Mouse (Mus musculus) right cerebral cortex, postnatal 36 days (tissue): ENCODE results near the gene Tmem243.
A peak's percentile ranks its signal among the peaks of the same experiment; 100 is the strongest.
"Not testable (repeated sequence)": the region's sequence is repeated elsewhere in the genome, so short reads cannot be mapped to it uniquely, and the experiment has no call there.

ENCODE experiments used
- DNase-seq, 2 experiments: peaks; one replicate each; pipeline ENCODE4 v3.0.0; 2022; ENCODE audit warnings: low spot score in 2 of 2, mixed read lengths in 1 of 2

Gene Tmem243

DNA sequence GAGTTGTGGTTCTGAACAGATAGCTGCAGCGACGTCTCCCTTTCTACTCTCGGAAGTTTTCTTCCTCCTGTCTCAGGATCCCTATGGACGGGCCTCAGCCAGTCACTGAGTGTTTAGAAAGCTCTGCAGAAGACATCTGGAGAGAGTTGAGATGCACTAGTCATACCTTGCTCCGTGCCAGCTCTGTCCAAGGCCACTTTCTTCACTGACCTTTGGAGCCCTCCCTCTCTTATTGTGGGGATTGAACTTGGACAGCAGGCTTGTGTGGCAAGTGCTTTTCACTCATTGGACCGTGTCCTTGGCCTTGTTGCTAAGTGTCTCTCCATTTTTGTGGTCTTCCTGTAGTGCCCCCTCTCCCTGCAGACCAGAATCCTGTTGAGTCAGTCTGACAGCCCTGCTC lies 6.3 kb downstream of the Tmem243 start:
- DNase-seq, result no peak

DNA sequence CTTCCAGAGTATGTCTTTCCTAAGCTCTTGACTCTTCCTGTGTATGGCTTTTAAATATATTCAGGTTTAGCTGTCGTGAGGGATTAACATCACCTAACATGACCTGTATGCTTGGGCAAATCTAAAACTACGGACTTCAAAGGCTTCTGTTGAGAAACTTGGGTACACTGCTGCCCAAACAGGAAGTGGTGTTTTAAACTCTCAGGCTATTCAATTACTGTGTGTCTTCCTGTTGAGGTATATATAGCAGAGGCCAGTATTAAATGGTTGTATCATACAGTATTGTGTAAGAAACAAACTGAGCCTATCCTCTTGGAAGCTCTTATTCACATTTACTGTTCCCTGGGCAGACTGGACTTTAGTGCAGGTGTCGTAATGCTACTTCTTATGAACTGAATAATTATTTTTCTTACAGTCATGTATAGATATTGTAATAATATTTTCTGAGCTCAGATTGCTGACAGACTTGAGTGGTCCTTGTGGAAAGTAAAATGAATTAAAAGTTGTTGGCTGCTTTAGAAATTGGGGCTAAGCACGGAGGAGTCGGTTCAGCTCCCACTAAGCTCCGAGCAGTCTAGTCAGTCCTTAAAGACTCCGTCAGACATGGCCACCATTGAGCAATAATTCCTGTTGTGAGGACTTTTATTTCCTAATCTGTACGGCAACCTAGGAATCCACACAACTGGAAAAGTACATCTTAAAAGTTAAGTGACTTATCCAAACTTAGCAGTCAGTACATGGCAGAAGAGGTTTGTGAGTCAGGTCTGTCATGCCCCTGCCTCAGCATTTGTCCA lies 7.0 kb downstream of the Tmem243 start:
- no peak for DNase-seq

DNA sequence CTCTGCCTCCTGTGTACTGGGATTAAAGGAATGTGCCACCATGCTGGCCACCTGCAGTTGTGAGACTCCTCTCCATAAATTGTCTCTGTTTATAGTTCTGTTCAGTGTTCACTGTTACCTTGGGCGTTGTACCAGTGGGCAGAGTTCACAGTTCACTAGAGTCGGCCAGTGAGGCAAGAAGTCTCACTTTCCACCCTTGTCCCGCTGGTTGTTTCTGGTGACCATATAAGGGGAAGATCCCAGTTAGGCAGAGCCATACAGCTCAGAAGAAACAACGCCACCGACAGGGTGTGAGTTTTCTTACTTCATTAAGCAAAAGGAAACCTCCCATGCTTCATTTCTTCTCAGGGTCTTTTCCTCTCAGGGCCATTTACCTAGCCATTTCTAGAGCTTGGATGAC lies 8.0 kb downstream of the Tmem243 start:
- DNase-seq, result no peak

DNA sequence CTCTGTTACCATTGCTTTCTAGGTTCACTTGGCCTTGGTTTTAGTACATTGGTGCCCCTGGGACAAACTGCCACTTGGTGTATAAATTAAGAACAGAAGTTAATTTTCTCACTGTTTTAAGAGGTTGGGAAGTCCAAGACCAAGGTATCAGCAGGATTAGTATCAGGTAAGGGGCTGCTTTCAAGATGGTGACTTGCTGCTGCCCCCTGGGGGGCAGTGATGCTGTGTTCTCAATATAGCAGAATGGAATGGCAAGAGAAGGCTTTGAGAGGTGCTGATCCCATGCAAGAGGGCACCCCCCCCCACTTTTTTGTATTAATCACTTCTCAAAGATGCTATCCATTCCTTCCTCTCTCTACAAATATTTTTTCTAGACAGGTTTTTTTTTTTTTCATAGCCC lies 9.1 kb downstream of the Tmem243 start:
- no peak for DNase-seq

DNA sequence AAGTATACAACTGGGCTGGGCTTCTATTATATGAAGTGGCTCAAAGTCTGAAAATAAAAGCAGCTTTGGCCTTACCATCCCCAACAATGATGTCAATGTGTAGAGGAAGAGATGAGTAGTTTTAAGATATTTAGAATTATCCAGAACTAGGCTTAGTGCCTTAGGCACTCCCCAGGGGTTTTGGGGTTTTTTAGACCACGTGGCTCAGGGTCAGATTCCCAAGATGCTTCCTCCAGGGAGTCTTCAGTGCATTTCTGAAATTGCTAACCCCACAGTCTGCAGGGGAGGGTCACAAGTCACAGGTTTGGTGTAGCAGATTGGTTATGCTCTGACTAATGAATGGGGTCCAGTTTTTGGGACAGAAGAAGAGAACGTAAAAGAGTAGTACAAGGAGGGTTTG lies 10.8 kb downstream of the Tmem243 start:
- no peak for DNase-seq

DNA sequence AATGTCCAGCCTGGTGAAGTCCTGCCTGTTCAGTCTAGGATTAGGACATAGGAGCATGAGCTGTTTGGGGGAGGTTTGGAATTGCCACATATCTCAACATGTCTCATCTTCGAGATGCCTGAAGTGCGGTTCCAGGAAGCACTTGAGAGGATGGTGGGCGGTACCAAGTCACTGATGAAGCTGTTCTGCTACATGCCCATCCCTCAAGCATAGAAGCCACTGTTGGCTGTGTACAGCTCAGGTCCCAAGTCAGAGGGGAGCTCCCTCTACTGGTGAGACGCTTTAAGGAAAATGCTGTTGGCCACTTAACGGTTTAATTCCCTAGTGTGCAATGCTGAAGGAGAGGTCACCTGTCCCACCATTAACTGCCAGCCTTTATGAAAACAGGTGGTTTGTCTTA lies 11.3 kb downstream of the Tmem243 start:
- DNase-seq, result no peak

DNA sequence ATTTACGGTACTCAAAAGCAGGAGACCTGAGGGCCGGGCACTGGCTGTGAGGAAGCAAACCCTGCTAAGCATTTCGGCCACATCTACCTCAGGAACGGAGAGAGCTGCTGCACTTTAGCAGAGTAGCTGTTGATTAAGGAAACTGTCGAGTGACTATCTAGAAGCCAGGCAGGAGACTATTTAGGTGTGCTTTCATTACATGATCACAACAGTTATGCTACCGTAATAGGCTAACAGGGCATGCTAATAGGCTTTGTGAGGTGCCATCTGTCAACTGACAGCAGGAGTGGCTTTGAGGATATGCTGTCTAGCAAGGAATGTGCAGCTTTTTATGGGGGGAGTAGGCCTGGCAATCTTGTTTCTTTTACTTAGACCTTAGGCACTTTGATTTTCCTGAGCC lies 13.7 kb downstream of the Tmem243 start:
- no peak for DNase-seq

DNA sequence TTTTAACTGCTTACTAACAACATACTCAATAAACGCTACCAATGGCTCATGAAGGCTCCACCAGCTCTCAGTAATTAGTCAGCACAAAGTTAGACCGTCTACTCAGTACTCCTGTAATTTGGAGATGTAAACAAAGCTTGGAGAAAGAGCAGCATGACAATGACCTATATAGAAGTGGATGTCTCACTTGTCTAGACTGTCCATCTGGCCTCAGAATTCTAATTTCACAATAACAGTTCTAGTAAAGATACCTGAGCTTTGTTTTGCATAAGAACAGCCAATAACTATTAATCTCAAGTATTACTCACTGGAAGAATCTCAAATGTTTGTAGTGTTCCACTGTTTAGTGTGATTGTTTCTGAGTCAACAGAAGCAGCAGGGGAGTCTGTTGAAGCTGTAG lies 23.7 kb downstream of the Tmem243 start:
- no peak for DNase-seq

DNA sequence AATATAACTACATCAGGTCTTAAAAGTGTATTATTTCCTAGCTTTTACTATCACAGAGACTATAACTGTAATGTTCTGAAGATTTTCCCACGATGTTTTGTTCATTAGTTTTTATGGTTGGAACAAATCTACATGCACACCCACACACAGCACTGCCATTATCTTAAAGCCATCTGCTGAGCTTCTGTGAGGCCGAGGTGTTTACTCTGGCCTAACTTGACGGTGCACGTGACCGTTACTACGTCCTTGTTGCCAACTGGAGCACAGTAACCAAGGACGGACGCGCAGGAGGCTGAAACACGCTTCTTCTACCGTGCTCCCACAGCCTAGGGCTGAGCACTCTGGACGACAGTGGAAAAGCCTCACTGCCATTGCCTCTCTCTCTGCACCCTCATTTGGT lies 28.1 kb downstream of the Tmem243 start:
- DNase-seq, result peak; percentile 32 to 54

DNA sequence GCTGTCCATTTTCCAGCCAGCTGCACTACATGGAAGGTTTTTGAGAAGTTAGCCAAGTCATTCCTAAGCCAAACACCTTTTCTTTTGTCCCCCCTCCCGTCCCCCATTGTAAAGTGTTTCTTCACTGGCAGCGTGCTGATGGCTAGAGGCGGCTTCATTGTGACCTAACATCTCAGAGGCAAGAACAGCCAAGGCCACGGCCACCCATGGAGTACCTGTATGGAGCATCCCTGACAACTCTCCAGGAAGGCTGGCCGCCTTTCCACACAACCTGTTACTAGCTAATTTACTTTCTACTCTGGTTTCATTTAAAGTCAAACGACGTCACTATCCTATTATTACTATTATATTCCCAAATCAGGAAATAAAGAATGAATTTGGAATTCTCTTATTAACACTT lies 31.3 kb downstream of the Tmem243 start:
- no peak for DNase-seq

DNA sequence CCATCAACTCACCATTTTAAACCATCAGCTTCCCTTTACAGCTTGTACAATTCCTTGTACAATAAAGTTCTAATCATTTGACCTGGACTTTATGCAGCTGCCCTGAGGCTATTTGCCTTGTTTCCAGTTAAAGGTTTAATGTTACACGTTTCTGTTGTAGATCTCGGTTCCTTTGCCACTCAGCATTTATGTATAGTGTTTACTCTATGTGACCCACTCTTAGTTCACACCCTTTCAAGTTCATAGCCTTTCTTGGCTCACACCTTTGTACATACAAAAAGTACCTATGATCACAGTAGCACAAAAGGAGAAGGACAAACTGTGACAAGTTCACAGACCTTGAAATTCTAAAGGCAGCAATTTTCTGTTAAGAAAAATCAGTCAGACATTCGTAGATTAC lies 35.1 kb downstream of the Tmem243 start:
- DNase-seq, result no peak

DNA sequence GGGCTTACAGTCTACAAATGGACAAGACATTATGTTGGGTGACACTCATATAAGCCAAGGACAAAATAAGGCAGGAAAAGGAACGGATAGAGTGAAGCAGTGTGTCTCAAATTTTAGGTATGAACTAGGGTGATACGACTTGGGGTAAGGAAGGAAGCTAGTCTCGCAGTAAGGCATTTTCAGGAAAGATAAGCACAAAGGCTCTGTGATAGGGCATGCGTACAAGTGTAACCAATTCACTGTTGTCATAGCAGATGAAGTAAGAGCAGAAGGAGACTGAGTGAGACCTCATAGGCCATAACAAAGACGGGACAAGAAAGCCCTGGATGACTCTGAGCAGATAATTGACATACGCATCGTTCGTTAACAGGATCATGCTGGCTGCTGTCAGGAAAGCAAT lies 40.3 kb downstream of the Tmem243 start:
- DNase-seq, result no peak

DNA sequence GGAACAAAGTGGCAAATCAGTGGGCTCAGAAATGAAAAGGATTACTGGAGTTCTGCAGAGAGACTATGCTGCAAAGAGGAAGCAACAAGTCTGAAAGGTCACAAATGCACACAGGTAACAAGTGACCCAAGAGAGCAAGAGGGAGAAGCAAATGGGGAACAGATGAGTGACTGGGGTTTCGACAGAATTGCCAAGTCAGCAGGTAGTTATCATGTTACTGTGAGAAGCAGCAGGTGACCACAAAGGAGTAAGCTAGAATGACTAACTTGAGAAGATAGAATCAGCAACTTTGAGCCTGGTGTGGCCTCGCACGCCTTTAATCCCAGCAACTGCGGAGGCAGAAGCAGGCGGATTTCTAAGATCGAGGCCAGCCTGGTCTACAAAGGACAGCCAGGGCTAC lies 41.9 kb downstream of the Tmem243 start:
- DNase-seq, result no peak

DNA sequence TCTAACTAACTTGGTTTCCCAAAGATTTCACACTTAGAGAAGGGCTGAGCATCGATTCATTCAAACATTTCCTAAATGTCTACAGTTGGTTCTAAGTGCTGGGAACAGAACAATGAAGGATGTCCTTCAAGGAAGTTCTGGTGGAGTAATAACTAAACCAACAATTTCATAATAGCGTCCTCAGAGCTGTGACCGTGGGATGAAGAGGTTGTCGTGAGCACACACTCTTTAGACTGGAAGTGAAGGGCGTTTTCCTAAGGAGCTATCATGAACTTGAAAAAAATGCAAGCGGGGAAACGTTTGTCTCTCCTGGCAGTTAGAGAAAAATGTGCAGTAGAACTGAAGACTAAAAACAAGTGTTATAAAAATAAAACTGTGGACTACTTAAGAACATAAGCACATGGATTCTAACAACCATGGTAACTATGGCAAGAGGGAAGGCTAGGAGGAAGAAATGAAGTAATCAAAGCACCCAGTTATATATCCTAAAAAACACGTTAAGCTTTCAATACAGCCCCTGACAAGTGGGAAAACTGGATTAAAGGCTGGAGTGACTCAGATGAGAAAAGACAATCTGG lies 48.9 kb downstream of the Tmem243 start:
- DNase-seq, result no peak

DNA sequence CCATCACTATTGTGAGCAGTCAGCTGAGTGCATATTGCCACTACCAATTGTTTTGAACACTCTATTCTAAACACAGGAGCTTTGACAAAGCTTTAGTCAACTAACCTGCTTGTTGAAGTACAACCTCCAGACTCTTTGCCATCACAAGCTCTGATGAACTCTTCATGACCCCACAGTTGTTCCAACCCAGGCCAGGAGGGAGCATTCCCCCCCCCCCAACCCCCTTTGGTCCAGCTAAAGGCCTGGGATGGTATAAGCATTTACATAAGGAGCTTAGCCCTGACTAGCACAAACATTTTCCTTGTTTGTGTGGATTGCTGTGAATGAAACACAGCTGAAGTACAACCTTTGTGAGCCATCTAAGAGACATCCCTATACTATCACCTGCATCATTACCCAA lies 56.3 kb downstream of the Tmem243 start:
- DNase-seq, result no peak

DNA sequence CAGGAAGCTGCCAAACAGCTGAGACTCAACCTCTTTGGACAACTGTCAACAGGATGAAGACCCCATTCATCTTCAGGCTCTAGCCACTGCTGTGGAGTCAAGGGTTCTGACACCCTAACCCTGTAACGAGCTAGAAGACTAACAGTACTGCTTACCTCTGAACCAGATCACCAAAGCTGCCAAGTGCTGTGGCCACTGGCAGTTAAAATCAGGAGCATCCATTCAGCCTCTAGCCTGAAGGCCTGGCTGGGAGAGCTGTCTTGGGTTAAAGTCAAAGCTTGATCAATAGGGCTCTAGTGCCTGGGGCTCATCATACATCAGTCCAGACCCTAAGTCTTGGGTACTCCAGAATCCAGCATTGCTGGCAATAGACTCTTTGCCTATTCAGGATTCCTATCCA lies 56.9 kb downstream of the Tmem243 start:
- DNase-seq, result no peak

DNA sequence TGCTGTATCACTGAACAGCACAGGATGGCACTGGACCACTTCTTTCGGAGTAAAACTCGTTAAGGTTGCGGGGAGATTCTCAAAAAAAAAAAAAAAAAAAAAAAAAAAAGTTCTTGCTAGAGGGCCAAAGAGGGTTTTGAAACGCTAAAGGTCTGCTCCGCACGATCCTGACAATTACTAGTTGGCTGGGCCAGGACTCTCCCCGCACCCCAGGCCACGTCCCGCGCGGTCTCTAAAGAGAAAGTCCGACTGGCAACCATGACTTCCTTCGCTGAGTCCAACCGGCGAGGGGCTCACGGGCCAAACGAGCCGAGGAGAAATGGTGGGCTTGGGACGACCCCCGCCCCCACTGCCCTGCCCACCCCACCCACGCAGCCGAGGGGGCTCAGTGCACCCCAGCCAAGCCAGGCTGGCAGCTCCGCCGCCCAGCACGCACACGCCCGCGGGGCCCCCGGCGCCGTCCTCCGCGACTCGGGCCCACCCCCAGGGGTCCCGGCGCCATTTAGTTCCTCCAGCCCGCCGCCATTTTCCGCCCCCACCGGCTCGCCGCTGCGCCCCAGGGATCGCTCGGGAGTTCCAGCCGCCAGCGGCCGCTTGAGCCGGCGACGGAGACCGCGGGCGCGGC lies 60.5 kb downstream of the Tmem243 start:
- no peak for DNase-seq

DNA sequence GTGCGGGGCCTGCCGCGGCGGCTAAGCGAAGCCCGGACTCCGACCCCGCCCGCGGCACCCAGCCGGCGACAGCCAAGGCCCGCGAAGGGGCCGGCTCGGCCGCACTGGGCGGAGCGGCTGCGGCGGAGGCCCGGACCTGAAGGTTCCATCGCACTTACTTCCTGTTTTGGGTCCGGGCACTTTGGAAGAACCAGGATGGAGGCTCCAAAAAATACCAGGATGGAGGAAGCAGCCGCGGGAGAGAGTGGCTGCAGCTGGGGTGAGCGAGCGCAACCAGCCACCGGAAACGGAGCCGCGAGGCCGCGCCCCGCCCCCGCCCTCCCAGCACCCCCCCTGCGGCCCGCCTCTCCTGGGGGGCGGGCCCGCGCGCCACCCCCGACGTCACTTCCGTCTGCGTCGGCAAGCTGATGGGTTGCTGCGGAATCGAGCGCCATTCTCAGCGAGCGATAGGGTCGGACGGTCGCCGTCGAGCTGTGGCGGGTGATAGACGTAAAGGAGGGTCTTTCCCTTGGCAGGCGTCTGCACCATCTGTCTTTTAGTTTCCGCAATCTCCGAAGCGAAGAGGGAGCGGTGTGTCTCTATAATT lies 61.1 kb downstream of the Tmem243 start, which contains the start of gene Dmtf1:
Gene Dmtf1, minus strand, starts transcription at position 321 of the 586 bp plus-strand sequence.
- peak; percentile 88 to 91 for DNase-seq

DNA sequence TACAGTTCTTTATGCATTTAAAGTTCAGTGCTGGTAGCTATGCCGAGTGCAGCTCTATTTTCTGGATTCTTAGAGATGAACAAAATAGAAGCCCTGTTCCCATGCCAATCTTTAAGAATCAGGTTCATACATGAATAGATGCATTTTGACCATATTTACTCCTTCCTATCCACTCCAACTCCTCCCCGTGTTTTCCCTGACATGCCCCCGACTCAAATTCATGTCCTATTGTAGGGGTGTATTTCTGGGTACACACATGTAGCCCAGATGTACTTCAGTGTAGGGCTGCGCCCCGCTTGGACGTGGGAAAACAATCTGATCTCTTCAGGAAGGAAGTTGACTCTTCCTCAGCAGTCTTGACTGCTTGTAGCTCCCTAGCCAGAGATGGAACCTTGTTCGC lies 61.6 kb downstream of the Tmem243 start:
- DNase-seq, result no peak

DNA sequence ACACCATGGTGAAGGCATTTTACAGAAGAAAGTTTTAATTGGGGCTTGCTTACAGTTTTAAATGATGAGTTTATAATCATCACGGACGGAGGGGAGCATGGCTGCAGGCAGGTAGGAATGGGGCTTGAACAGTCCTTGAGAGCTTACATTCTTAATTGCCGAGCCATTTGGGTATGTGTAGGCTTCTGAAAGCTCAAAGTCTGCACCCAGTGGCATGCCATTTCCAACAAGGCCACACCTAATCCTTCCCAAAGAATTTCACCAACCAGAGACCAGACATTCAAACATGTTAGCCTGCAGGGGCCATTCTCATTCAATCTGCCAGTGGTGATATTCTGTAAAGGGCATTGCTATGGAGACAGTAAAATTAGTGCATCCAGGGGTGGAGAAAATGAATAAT lies 62.9 kb downstream of the Tmem243 start:
- DNase-seq, result no peak

DNA sequence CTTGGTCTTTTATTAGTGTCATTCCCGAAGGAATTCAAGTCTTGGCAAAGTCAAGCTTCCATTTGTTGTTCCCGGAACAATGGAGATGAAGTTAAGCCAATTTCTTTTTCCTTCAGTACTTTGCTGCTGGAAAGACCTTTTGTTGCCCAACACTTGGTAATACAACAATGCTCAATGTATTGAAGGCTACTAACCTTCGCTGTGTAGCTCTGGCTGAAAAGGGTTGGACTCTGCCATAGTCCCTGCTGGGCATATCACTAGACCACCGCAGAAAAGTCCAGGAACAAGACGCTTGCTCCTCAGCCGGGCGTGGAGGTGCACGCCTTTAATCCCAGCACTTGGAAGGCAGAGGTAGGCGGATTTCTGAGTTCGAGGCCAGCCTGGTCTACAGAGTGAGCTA lies 64.7 kb downstream of the Tmem243 start:
- not testable (repeated sequence) for DNase-seq

DNA sequence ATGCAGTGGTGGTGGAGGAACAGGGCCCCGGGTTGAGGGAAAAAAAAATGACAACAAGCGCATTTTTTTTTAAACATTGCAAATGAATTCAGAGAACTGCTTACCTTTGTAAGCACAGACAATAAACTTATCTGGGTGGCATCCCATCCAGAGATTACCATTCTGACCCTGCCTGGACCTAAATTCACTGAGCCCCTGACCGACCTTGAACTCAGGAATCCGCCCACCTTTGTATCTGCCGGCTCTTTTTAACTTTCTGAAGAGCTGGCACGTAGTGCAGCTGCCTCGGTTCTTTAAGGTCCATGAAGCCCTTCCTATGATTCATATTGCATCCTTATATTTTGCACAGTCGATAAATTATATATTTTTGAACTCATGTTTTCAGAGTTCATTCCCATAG lies 65.9 kb downstream of the Tmem243 start:
- no peak for DNase-seq
